Mouse (Mus musculus) midbrain, embryonic 16.5 days (tissue): ENCODE results near the gene Gm17359. TPM values are rescaled to one million over a fixed set of nuclear protein-coding genes. Genes with fewer than 3 reads are reported as not detected.

ENCODE experiments used
- ATAC-seq: fragments of 200-750 bp; cut with Nextera tagmentation; 2 replicates; pipeline ENCODE4 v1.8.0; 2017; ENCODE audit warnings: moderate TSS enrichment
- H3K27ac ChIP-seq: fragments of 300-500 bp; sonication (generic); 2 replicates; pipeline ENCODE4 v1.5.1; 2014; ENCODE audit warnings: mild to moderate bottlenecking, low read length, mixed read lengths
- H3K27me3 ChIP-seq: fragments of 300-500 bp; sonication (generic); 2 replicates; pipeline ENCODE4 v1.6.1; 2014; ENCODE audit warnings: low read depth, low read length, mixed read lengths; ENCODE audit not compliant: control insufficient read depth, insufficient read depth
- H3K36me3 ChIP-seq: fragments of 300-500 bp; sonication (generic); 2 replicates; pipeline ENCODE4 v1.6.1; 2014; ENCODE audit warnings: mild to moderate bottlenecking, low read length, moderate library complexity, mixed read lengths; ENCODE audit not compliant: control insufficient read depth, insufficient read depth
- H3K4me1 ChIP-seq: fragments of 300-500 bp; sonication (generic); 2 replicates; pipeline ENCODE4 v1.6.1; 2014; ENCODE audit warnings: mild to moderate bottlenecking, low read length, mixed read lengths; ENCODE audit not compliant: control insufficient read depth, insufficient read depth
- H3K4me2 ChIP-seq: fragments of 300-500 bp; sonication (generic); 2 replicates; pipeline ENCODE4 v1.6.1; 2014; ENCODE audit warnings: mild to moderate bottlenecking, low read length, mixed read lengths
- H3K4me3 ChIP-seq: fragments of 300-500 bp; sonication (generic); 2 replicates; pipeline ENCODE4 v1.5.1; 2014; ENCODE audit warnings: low read depth, mild to moderate bottlenecking, low read length, moderate library complexity, mixed read lengths
- H3K9ac ChIP-seq: fragments of 300-500 bp; sonication (generic); 2 replicates; pipeline ENCODE4 v1.6.1; 2014; ENCODE audit warnings: low read depth, low read length, mixed read lengths
- H3K9me3 ChIP-seq: fragments of 300-500 bp; sonication (generic); replicated peaks from 2 replicates; pipeline ENCODE4 v1.6.1; 2014; ENCODE audit warnings: mild to moderate bottlenecking, low read length, mixed read lengths; ENCODE audit not compliant: control insufficient read depth, poor library complexity, severe bottlenecking
- WGBS: fragments of 180-500 bp; shearing (Covaris S2); extraction: QIAGEN DNeasy Blood & Tissue Kit; methylation state at CpG from one replicate; pipeline ENCODE4 v1.1.7; 2014; 5-methylcytosine and 5-hydroxymethylcytosine counted together
- polyA plus RNA-seq: library from polyadenylated mRNA; unstranded; fragments of >200 nt; fragmentation: Nextera tagmentation; extraction: Ambion mirVana; gene quantifications from 2 replicates; pipeline ENCODE4 v1.2.1, GENCODE M21; 2015

The Gm17359 gene
- polyA plus RNA-seq = 0.25 TPM in 1 of 2 replicates, not detected in the other

GRCm38 (mm10) chr3:79336044-79336766, at the start of gene Gm17359:
TSS of gene Gm17359 (plus strand) at chr3:79336661.
- no peak for ATAC-seq

GRCm38 (mm10) chr3:79287108-79287576, 49.3 kb upstream of the Gm17359 start:
- Histone ChIP-seq H3K4me2 (peak overlapping the region; percentile 75), H3K27me3 (no peaks in the 10 kb centered on the region; the same call in 1 of the 2 replicates), H3K27ac (peak overlapping the region; percentile 93), H3K4me1 (peaks cover 40% of the 10 kb centered on the region), H3K9me3 (no peaks in the 10 kb centered on the region), H3K4me3 (peak overlapping the region; percentile 94), H3K36me3 (no peaks in the 10 kb centered on the region), H3K9ac (peak overlapping the region; percentile 88)
- WGBS = 0% methylated on average over 28 of the region's 60 CpGs
- ATAC-seq = peak; percentile 99

More at GRCm38 (mm10) chr3:79336044-79336766, at the start of gene Gm17359:
- H3K36me3 ChIP-seq = no peaks in the 10 kb centered on the region
- WGBS = 70% methylated on average over 8 of the region's 8 CpGs
- H3K4me2 ChIP-seq = no peak within 1 kb of the TSS
- H3K4me1 ChIP-seq = no peaks in the 10 kb centered on the region
- H3K9ac ChIP-seq = no peak within 1 kb of the TSS
- H3K27ac ChIP-seq = no peak within 1 kb of the TSS
- H3K27me3 ChIP-seq = no peaks in the 10 kb centered on the region
- H3K9me3 ChIP-seq = no peaks in the 10 kb centered on the region
- no peak within 1 kb of the TSS for H3K4me3 ChIP-seq

- Histone ChIP-seq H3K4me3 (peak overlapping the region; percentile 94), H3K4me1 (peaks cover 36% of the 10 kb centered on the region), H3K9me3 (no peaks in the 10 kb centered on the region), H3K9ac (peak overlapping the region; percentile 88), H3K4me2 (peak overlapping the region; percentile 62), H3K36me3 (no peaks in the 10 kb centered on the region), H3K27me3 (no peaks in the 10 kb centered on the region; the same call in 1 of the 2 replicates), H3K27ac (peak overlapping the region; percentile 93)
- 16% methylated on average over 17 of the region's 17 CpGs for WGBS
- ATAC-seq = peak; percentile 9; the same call in 1 of the 2 replicates
Observed at GRCm38 (mm10) chr3:79287699-79288458, 48.6 kb upstream of the Gm17359 start.

GRCm38 (mm10) chr3:79289050-79289449, 47.4 kb upstream of the Gm17359 start:
- no peak overlapping the region for H3K9ac ChIP-seq
- H3K4me2 ChIP-seq = no peak overlapping the region
- H3K27ac ChIP-seq = no peak overlapping the region
- whole genome bisulfite sequencing = 82% methylated on average over 3 of the region's 3 CpGs
- no peak for ATAC-seq
- no peaks in the 10 kb centered on the region for H3K9me3 ChIP-seq
- H3K27me3 ChIP-seq = no peaks in the 10 kb centered on the region; the same call in 1 of the 2 replicates
- no peaks in the 10 kb centered on the region for H3K36me3 ChIP-seq
- H3K4me1 ChIP-seq = peaks cover 26% of the 10 kb centered on the region
- no peak overlapping the region for H3K4me3 ChIP-seq

- no peak overlapping the region for H3K4me2 ChIP-seq
- H3K36me3 ChIP-seq = no peaks in the 10 kb centered on the region
- no peak overlapping the region for H3K4me3 ChIP-seq
- peaks cover 4% of the 10 kb centered on the region for H3K4me1 ChIP-seq
- no peaks in the 10 kb centered on the region; the same call in 1 of the 2 replicates for H3K27me3 ChIP-seq
- 76% methylated on average over 4 of the region's 4 CpGs for WGBS
- ATAC-seq = no peak
- H3K27ac ChIP-seq = no peak overlapping the region
- H3K9me3 ChIP-seq = no peaks in the 10 kb centered on the region
- no peak overlapping the region for H3K9ac ChIP-seq
Observed at GRCm38 (mm10) chr3:79293023-79293422, 43.4 kb upstream of the Gm17359 start.

- no peak overlapping the region for H3K9ac ChIP-seq
- 93% methylated on average over 3 of the region's 3 CpGs for WGBS
- H3K4me1 ChIP-seq = no peaks in the 10 kb centered on the region
- no peak overlapping the region for H3K4me2 ChIP-seq
- H3K27ac ChIP-seq = no peak overlapping the region
- no peaks in the 10 kb centered on the region for H3K27me3 ChIP-seq
- no peak for ATAC-seq
- H3K36me3 ChIP-seq = no peaks in the 10 kb centered on the region
- no peaks in the 10 kb centered on the region for H3K9me3 ChIP-seq
- no peak overlapping the region for H3K4me3 ChIP-seq
Observed at GRCm38 (mm10) chr3:79294701-79295100, 41.8 kb upstream of the Gm17359 start.

GRCm38 (mm10) chr3:79296049-79296448, 40.4 kb upstream of the Gm17359 start:
- H3K36me3 ChIP-seq = no peaks in the 10 kb centered on the region
- H3K4me2 ChIP-seq = no peak overlapping the region
- no peak overlapping the region for H3K9ac ChIP-seq
- 75% methylated on average over 5 of the region's 5 CpGs for WGBS
- H3K9me3 ChIP-seq = no peaks in the 10 kb centered on the region
- no peaks in the 10 kb centered on the region for H3K27me3 ChIP-seq
- no peak overlapping the region for H3K27ac ChIP-seq
- H3K4me3 ChIP-seq = no peak overlapping the region
- H3K4me1 ChIP-seq = no peaks in the 10 kb centered on the region
- no peak for ATAC-seq

GRCm38 (mm10) chr3:79296586-79296985, 39.9 kb upstream of the Gm17359 start:
- Histone ChIP-seq H3K4me2 (no peak overlapping the region), H3K36me3 (no peaks in the 10 kb centered on the region), H3K4me1 (no peaks in the 10 kb centered on the region), H3K27ac (no peak overlapping the region), H3K9ac (no peak overlapping the region), H3K4me3 (no peak overlapping the region), H3K27me3 (no peaks in the 10 kb centered on the region), H3K9me3 (no peaks in the 10 kb centered on the region)
- 87% methylated on average over 3 of the region's 3 CpGs for WGBS
- no peak for ATAC-seq

- WGBS = 85% methylated on average over 4 of the region's 4 CpGs
- Histone ChIP-seq H3K4me1 (no peaks in the 10 kb centered on the region), H3K4me3 (no peak overlapping the region)
Observed at GRCm38 (mm10) chr3:79297281-79297680, 39.2 kb upstream of the Gm17359 start.

More at GRCm38 (mm10) chr3:79297281-79297680, 39.2 kb upstream of the Gm17359 start:
- no peak for ATAC-seq
- H3K9me3 ChIP-seq = no peaks in the 10 kb centered on the region
- H3K27me3 ChIP-seq = no peaks in the 10 kb centered on the region
- no peak overlapping the region for H3K27ac ChIP-seq
- H3K36me3 ChIP-seq = no peaks in the 10 kb centered on the region
- no peak overlapping the region for H3K4me2 ChIP-seq
- H3K9ac ChIP-seq = no peak overlapping the region
